Mouse (Mus musculus): ENCODE results near the gene Gm11027. TPM values are rescaled to one million over a fixed set of nuclear protein-coding genes. Genes with fewer than 3 reads are reported as not detected.
A peak's percentile ranks its signal among the peaks of the same experiment; 100 is the strongest.
"Not testable (repeated sequence)": the region's sequence is repeated elsewhere in the genome, so short reads cannot be mapped to it uniquely, and the experiment has no call there.

The Gm11027 gene
- not detected for total RNA-seq (2021)
- long read RNA-seq, experiment 1, result 0 reads
- long read RNA-seq, experiment 2, result 0 reads

DNA sequence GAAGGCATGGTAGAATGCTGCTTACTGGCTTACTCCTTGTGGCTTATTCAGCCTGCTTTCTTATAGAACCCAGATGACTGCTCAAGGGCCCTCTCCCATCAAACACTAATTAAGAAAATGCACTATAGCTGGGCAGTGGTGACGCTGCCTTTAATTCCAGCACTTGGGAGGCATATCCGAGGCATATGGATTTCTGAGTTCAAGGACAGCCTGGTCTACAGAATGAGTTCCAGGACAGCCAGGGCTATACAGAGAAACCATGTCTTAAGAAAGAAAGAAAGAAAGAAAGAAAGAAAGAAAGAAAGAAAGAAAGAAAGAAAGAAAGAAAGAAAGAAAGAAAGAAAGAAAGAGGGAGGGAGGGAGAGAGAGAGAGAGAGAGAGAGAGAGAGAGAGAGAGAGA is at the start of gene Gm11027:
Gene Gm11027 (plus strand): TSS at position 301 of the 400 bp plus-strand sequence.
- H3K4me3 ChIP-seq; DNase-seq (ENCODE audit: extremely low spot score in 1 of 2, low spot score in 2 of 2); H3K27ac ChIP-seq; intact Hi-C loops (cut with DNase I): not testable (repeated sequence)

DNA sequence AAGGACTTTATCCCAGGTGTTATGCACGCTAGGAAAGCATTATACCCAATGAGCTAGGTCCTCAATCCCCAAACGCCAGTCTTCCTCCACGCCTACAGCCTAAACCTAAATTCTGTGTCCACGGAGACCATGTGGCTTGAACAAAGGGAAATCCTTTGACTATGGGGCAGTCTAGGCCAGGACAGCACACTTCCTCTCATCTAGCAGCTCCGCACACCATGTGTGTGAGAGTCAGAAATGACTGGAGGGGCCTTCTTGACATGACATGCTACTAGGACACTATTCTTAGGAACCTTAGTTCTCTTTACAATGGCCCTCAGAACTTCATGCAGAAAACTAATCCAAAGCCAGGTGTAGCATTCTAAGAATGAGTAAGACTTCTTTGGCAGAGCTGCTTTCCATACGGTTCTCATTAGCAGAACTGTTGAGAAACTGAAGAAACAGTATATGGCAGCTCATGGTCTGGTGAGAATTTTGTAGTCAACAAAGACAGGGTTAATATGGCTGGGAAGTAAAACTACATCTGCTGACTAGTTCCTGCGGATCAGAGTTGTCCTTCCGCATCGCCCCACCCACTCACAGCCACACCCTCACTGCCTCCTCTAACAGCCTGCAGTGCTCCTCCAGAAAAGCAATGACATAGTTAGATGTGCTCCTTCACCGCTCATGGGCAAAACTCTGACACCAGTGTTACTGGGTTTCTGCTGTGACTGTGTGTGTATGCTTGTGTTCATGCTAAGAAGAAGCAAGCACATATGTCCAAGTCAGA is 48.7 kb upstream of the Gm11027 start:
- Histone ChIP-seq H3K27ac (no peak overlapping the region), H3K4me3 (no peak overlapping the region)
- no peak for TF ChIP-seq CTCF (IDR thresholded peaks at IDR 0.05)
- DNase-seq (ENCODE audit: extremely low spot score in 1 of 2, low spot score in 2 of 2), result no peak
- intact Hi-C loops (cut with DNase I), result no loop called here

DNA sequence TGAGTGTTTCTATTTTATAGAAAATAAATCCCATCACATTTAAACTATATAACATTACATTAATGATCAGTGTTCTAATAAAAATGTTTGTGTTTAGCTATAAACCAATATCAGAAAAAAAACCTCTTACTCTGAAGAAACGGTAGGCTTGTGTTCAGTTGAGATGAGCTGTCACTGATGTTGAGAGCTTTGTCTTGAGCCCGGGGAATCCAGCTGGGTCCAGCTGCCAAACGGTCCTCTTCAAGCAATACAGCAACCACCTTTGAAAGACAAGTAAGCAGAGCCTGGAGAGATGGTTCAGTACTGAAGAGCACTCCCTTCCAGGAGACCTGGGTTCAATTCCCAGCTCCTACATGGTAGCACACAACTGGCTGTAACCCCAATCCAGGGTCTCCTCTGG is 45.7 kb upstream of the Gm11027 start:
- H3K27ac ChIP-seq, result no peak overlapping the region
- H3K4me3 ChIP-seq, result no peak overlapping the region
- intact Hi-C loops (cut with DNase I), result no loop called here
- TF ChIP-seq CTCF (IDR thresholded peaks at IDR 0.05), result no peak
- no peak for DNase-seq (ENCODE audit: extremely low spot score in 1 of 2, low spot score in 2 of 2)

DNA sequence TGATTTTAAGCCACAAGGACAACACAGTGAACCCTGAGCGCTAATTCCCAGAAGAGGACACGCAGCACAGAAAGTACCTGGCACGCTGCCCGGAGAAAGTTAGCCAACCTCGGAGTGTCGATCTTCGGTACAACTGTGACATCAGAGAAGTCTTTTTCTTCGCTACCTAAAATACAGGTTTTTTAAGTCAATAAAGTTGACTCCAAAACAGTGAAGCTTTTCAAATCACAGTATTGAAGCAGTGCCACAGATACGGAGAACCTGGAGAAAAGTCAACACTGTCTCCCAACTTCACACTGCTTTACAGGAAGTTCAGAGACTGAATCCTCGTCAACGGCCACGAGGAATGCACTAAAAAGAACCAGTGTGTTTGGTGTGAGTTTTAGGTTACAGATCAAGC is 43.6 kb upstream of the Gm11027 start:
- no peak for DNase-seq (ENCODE audit: extremely low spot score in 1 of 2, low spot score in 2 of 2)

DNA sequence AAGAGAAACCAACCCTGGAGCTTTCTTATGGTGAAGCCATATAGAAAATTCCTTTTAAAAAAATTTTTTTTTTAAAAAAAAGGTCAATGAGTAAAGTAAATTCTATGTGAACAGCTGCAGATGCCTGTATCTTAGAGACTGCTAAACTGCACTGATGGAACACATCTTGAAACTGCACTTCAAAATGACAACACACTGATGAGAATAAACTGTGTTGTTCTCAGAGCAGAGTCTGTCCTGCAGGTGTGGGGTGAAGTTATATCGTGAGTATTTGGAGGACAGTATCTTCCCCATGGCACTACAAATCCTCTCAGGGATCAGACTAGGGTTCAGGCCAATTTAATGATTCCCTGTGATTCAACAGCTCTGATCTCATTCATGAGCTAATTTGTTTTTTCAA is 43.1 kb upstream of the Gm11027 start:
- DNase-seq (ENCODE audit: extremely low spot score in 1 of 2, low spot score in 2 of 2), result no peak
- H3K4me3 ChIP-seq, result no peak overlapping the region
- no peak overlapping the region for H3K27ac ChIP-seq
- intact Hi-C loops (cut with DNase I), result no loop called here
- TF ChIP-seq CTCF (IDR thresholded peaks at IDR 0.05), result no peak

More for the DNA sequence above, 43.6 kb upstream of the Gm11027 start:
- Histone ChIP-seq H3K4me3 (no peak overlapping the region), H3K27ac (no peak overlapping the region)
- no peak for TF ChIP-seq CTCF (IDR thresholded peaks at IDR 0.05)
- intact Hi-C loops (cut with DNase I), result no loop called here

DNA sequence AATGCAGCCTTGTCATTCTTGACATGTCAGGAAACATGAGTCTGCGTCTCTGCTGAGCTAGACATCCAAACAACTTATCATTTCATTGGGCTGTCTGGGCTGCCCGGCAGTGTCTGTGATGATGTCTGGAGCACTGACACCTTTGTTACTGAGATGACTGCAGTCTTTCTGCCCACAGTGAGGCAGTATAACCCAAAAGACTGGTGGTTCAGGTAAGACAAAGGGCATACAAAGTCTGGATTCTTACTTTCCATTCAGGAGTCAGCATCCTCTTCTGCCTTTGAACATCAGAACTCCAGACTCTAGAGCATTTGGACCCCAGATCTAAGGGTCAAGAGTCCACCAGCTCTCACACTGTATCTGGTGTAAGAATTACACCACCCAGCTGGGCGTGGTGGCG is 39.8 kb upstream of the Gm11027 start:
- Histone ChIP-seq H3K4me3 (no peak overlapping the region), H3K27ac (no peak overlapping the region)
- intact Hi-C loops (cut with DNase I), result no loop called here
- DNase-seq (ENCODE audit: extremely low spot score in 1 of 2, low spot score in 2 of 2), result no peak
- peak; percentile 12; the same call in 1 of the 2 replicates for TF ChIP-seq CTCF (IDR thresholded peaks at IDR 0.05)

DNA sequence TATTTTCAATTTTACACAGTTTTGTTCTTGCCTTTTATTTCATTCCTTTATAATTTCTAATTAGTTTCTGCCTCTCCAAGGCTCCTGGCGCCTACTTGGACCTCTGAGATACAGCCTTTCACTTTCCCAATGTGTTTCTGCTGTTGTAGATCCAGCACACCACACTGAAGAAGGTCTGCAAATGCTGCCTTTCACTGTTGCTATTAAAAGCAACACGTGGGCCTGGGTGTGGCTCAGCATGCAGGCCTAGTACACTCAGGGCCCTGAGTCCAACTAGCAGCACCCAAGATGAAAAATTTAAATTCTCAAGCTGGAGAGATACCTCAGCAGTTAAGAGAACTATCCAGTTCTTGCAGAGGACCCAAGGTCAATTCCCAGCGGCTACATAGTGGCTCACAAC is 38.5 kb upstream of the Gm11027 start:
- Histone ChIP-seq H3K27ac (no peak overlapping the region), H3K4me3 (no peak overlapping the region)
- intact Hi-C loops (cut with DNase I), result no loop called here
- no peak for DNase-seq (ENCODE audit: extremely low spot score in 1 of 2, low spot score in 2 of 2)
- no peak for TF ChIP-seq CTCF (IDR thresholded peaks at IDR 0.05)

DNA sequence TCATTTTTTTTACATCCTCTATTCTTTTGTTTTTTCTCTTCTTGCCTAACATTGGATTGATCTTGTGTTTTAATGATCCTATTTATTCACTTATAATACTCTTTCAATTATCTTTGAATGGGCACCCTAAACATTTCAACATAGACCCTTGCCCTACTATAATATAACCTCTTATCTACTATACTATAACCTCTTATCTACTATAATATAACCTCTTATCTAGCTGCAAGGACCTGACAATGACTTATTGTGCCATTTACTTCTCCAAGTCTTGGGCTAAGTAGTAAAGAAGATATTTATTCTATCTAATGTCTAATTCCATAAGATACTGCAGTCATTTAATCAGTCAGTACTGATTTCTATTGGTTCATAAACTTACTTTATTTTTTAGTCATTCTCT is 36.8 kb upstream of the Gm11027 start:
- DNase-seq (ENCODE audit: extremely low spot score in 1 of 2, low spot score in 2 of 2), result no peak
- intact Hi-C loops (cut with DNase I), result no loop called here
- Histone ChIP-seq H3K27ac (no peak overlapping the region), H3K4me3 (no peak overlapping the region)
- TF ChIP-seq CTCF (IDR thresholded peaks at IDR 0.05), result no peak

DNA sequence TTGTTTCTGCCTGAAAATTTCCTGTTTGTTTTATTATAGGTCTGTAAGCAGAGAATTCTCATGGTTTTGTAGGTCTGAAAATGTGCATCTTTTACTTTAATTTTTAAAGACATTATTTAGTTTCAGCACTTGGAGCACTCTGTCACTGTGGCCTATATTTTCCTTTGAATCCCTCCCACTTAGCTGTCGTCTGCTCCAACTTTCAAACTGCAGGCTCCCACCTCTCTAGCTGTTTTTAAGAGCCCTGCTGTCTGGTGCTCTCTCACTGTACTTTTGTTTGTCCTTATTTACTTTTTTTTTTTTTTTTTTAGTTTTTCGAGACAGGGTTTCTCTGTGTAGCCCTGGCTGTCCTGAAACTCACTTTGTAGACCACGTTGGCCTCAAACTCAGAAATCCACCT is 36.4 kb upstream of the Gm11027 start:
- no peak overlapping the region for H3K4me3 ChIP-seq
- TF ChIP-seq CTCF (IDR thresholded peaks at IDR 0.05), result no peak
- DNase-seq (ENCODE audit: extremely low spot score in 1 of 2, low spot score in 2 of 2), result no peak
- intact Hi-C loops (cut with DNase I), result no loop called here
- H3K27ac ChIP-seq, result no peak overlapping the region

DNA sequence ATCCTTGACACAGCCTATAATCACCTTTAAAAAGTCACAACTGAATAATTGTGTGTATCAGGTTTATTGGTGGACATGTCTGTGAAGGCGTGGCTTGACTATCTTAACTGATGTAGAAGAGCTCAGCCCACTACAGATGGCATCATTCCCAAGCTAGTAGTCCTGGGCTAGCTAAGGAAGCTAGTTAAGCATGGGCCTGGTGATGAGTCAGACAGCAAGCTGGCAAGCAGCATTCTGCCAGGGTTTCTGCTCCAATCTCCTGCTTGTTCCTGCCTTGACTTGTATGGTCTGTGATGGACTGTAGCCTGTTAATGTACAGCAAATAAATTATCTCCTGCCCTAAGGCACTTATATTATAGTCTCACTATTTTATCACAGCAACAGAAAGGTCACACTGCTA is 30.6 kb upstream of the Gm11027 start:
- Histone ChIP-seq H3K4me3 (no peak overlapping the region), H3K27ac (no peak overlapping the region)
- TF ChIP-seq CTCF (IDR thresholded peaks at IDR 0.05), result no peak
- DNase-seq (ENCODE audit: extremely low spot score in 1 of 2, low spot score in 2 of 2), result no peak
- intact Hi-C loops (cut with DNase I), result loop anchor here (5.0 kb wide), 1 partner anchor 113 kb away; no protein-coding TSS in a partner anchor

DNA sequence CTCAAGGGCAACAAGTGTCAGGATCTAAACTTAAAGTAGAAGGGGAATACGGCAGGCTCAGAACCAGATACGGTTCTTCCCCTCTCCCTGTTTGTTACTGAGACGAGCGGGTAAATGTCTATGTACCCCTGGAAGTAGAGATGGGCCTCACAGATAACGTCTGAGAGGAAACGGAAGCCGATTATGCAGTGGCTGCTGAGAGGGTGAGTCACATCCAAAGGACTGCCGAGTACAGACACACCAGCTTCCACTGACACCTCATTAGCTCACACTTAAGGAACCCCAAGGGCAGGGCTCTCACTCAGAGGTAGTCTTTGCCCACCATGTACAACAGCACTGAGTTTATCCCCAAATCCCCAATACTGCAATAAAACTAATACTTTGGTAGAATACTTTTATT is 20.5 kb upstream of the Gm11027 start:
- DNase-seq (ENCODE audit: extremely low spot score in 1 of 2, low spot score in 2 of 2), result no peak
- no peak overlapping the region for H3K4me3 ChIP-seq
- no peak for TF ChIP-seq CTCF (IDR thresholded peaks at IDR 0.05)
- no peak overlapping the region for H3K27ac ChIP-seq
- intact Hi-C loops (cut with DNase I), result no loop called here

DNA sequence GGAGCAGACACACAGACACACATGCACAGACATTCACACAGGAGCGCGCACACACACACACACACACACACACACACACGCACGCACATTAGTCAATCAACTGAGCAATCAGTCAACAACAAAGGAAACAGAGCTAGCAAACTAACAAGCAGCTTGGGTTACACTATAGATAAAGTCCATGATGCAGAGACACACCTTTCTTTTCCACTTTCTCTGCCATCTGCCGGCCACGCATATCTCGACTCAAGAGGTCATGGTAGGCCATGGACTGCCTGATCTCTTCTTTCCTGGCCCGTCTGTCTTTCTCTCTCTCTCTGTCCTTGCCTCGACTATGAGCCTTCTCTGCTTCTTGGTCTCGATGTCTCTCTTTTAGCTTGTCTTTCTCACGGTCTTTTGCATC is 19.6 kb upstream of the Gm11027 start:
- intact Hi-C loops (cut with DNase I), result no loop called here
- Histone ChIP-seq H3K4me3 (no peak overlapping the region), H3K27ac (no peak overlapping the region)
- no peak for DNase-seq (ENCODE audit: extremely low spot score in 1 of 2, low spot score in 2 of 2)
- no peak for TF ChIP-seq CTCF (IDR thresholded peaks at IDR 0.05)

DNA sequence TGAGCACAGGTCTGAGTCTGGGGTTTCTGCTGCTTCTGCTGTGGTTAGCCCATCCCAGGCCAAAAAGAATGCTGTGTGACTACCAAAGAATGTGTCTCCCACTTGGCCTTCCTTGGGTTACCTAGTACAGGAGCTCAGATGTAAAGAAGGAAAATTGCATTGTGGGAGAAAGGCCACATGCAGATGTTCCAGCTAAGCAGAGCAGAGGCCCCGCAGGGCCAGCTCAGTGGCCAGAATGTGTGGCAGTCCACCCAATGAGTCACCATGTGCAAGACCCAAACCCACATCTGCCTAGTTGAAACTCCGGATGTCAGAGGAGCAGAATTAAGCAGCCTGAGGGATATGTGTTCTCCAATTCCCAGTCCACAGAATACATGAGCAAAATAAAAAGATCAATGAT is 16.9 kb upstream of the Gm11027 start:
- H3K4me3 ChIP-seq, result no peak overlapping the region
- TF ChIP-seq CTCF (IDR thresholded peaks at IDR 0.05), result no peak
- intact Hi-C loops (cut with DNase I), result no loop called here
- DNase-seq (ENCODE audit: extremely low spot score in 1 of 2, low spot score in 2 of 2), result no peak
- no peak overlapping the region for H3K27ac ChIP-seq
